Mouse (Mus musculus) myocyte (in vitro differentiated cells): ENCODE data around the gene Slf1.

ENCODE experiments used
- CEBPB ChIP-seq: IDR thresholded peaks from 2 replicates; pipeline ENCODE4 v1.6.1; 2011; ENCODE audit warnings: mild to moderate bottlenecking, moderate library complexity; ENCODE audit not compliant: poor library complexity, insufficient read depth, severe bottlenecking
- MYOG ChIP-seq, 3 experiments: IDR thresholded peaks; one replicate each; pipeline ENCODE4 v1.6.1; 2011; ENCODE audit warnings: control low read depth in 2 of 3, low read depth in 2 of 3, mild to moderate bottlenecking in 2 of 3; ENCODE audit not compliant: insufficient read length in 2 of 3, control insufficient read depth in 1 of 3, insufficient read depth in 1 of 3
- POLR2A ChIP-seq: IDR thresholded peaks from one replicate; pipeline ENCODE4 v1.6.1; 2011; ENCODE audit warnings: low read depth, mild to moderate bottlenecking, control low read depth, moderate library complexity; ENCODE audit not compliant: insufficient read length
- POLR2AphosphoS2 ChIP-seq: IDR thresholded peaks from one replicate; pipeline ENCODE4 v1.6.1; 2011; ENCODE audit warnings: low read depth, control low read depth; ENCODE audit not compliant: insufficient read length
- TCF12 ChIP-seq: IDR thresholded peaks from one replicate; pipeline ENCODE4 v1.6.1; 2011; ENCODE audit warnings: mild to moderate bottlenecking, control low read depth; ENCODE audit not compliant: poor library complexity, insufficient read depth, severe bottlenecking
- TCF3 ChIP-seq: IDR thresholded peaks from one replicate; pipeline ENCODE4 v1.6.1; 2011; ENCODE audit warnings: low read depth, control low read depth; ENCODE audit not compliant: insufficient read length

- TF ChIP-seq POLR2A = no peak
- no peak for TF ChIP-seq TCF12
- no peak for TF ChIP-seq MYOG (IDR thresholded peaks at IDR 0.05; ENCODE audit: control insufficient read depth in 1 of 3, insufficient read depth in 1 of 3, insufficient read length in 2 of 3, low read depth in 2 of 3)
- no peak for TF ChIP-seq CEBPB
- no peak for TF ChIP-seq POLR2AphosphoS2
- no peak for TF ChIP-seq TCF3
Observed at GRCm38 (mm10) chr13:77002628-77003027, 132.6 kb downstream of the Slf1 start.
